8 mouse cellular contexts compared by ENCODE assay signal in genomic region chr9:98601156-98601836, GRCm38 (mm10). TPM values are rescaled to one million over a fixed set of nuclear protein-coding genes. Genes with fewer than 3 reads are reported as not detected.
A peak's percentile ranks its signal among the peaks of the same experiment; 100 is the strongest.
DNase-seq lines count a peak whose midpoint lies in the region; ATAC-seq lines count a peak whose summit lies in the region.

Gene Mrps22, minus strand, starts transcription at chr9:98601660.

- no peaks in the 10 kb centered on the region for H3K9me3 ChIP-seq in lung, embryonic 16.5 days (ENCODE audit: control insufficient read depth, low read length)

- H3K4me1 ChIP-seq in lung, embryonic 16.5 days (replicated peaks; ENCODE audit: control insufficient read depth, insufficient read depth, low read length), result peaks cover 7% of the 10 kb centered on the region; the same call in 1 of the 2 replicates

- peak; percentile 80 for DNase-seq in MN1 (ENCODE audit: low spot score)
- peak; percentile 68 for DNase-seq in cerebellum, adult 8-10 months
- DNase-seq in forelimb bud, embryonic 11.5 days (ENCODE audit: low read depth, low spot score), result peak; percentile 89
- DNase-seq in layer of hippocampus, adult 9-10 months (ENCODE audit: low spot score), result peak; percentile 58
- peak; percentile 41 for DNase-seq in ovary, postnatal 10 days (ENCODE audit: low spot score)
- peak; percentile 69 to 79 for DNase-seq in thymus, postnatal 10 days (ENCODE audit: low spot score in 2 of 2)

- peak within 1 kb of the TSS; percentile 84 for H3K4me3 ChIP-seq in lung, embryonic 16.5 days (ENCODE audit: low read length)

- peak; percentile 99 for ATAC-seq in hematopoietic stem cell, adult 5-6 weeks (replicated peaks in 1 of 2; ENCODE audit: insufficient read depth in 1 of 2, low FRiP score in 2 of 2, low TSS enrichment in 1 of 2, low read depth in 1 of 2, poor library complexity in 2 of 2, severe bottlenecking in 2 of 2)
- peak; percentile 97 for ATAC-seq in lung, embryonic 16.5 days (ENCODE audit: low read depth)

- under 1% methylated on average over 44 of the region's 44 CpGs for WGBS in lung, embryonic 16.5 days

- peak within 1 kb of the TSS; percentile 86 for H3K9ac ChIP-seq in lung, embryonic 16.5 days (ENCODE audit: low read length)

- H3K27me3 ChIP-seq in lung, embryonic 16.5 days (ENCODE audit: control insufficient read depth, insufficient read depth, low read depth, low read length), result no peaks in the 10 kb centered on the region

- peak within 1 kb of the TSS; percentile 93 for H3K4me2 ChIP-seq in lung, embryonic 16.5 days (ENCODE audit: low read depth, low read length)

- peaks cover 10% of the 10 kb centered on the region; the same call in 1 of the 2 replicates for H3K36me3 ChIP-seq in lung, embryonic 16.5 days (ENCODE audit: control insufficient read depth, insufficient read depth, low read length)

- no peak within 1 kb of the TSS for H3K27ac ChIP-seq in lung, embryonic 16.5 days (ENCODE audit: low read length)

RNA-seq across cellular contexts. Expression of gene Mrps22, which starts in this region (rescaled TPM):
- total RNA-seq in hematopoietic stem cell, adult 5-6 weeks (2017), result 53.2 and 63.7 TPM in 2 replicates
- 46.2 and 51.5 TPM in 2 replicates for polyA plus RNA-seq in lung, embryonic 16.5 days (2015; fragmentation: Nextera tagmentation; extraction: Ambion mirVana)
